Mouse (Mus musculus) erythroblast, embryonic 14.5 days (primary cell): Measurements from ENCODE around the gene D16Ertd472e. TPM values are rescaled to one million over a fixed set of nuclear protein-coding genes. Genes with fewer than 3 reads are reported as not detected.

Experiments
- H3K27me3 ChIP-seq: 2 replicates; pipeline ENCODE4 v1.6.1; 2012; ENCODE audit warnings: inconsistent platforms; ENCODE audit not compliant: control insufficient read depth
- H3K36me3 ChIP-seq: 2 replicates; pipeline ENCODE4 v1.6.1; 2012; ENCODE audit warnings: mild to moderate bottlenecking, inconsistent platforms; ENCODE audit not compliant: control insufficient read depth
- H3K4me1 ChIP-seq: 2 replicates; pipeline ENCODE4 v1.6.1; 2012; ENCODE audit warnings: inconsistent platforms; ENCODE audit not compliant: control insufficient read depth
- H3K4me3 ChIP-seq: replicated peaks from 2 replicates; pipeline ENCODE3; 2012; ENCODE audit warnings: moderate library complexity, mild to moderate bottlenecking, inconsistent platforms
- H3K9me3 ChIP-seq: 2 replicates; pipeline ENCODE4 v1.6.1; 2012; ENCODE audit warnings: low read length, inconsistent platforms, mixed read lengths; ENCODE audit not compliant: control insufficient read depth
- GATA1 ChIP-seq: IDR thresholded peaks from 2 replicates; pipeline ENCODE4 v1.6.1; 2012; ENCODE audit warnings: low read length, inconsistent platforms, mixed read lengths
- TAL1 ChIP-seq: IDR thresholded peaks from 3 replicates; pipeline ENCODE4 v1.6.1; 2012; ENCODE audit warnings: low read length, inconsistent platforms, mixed read lengths
- polyA plus RNA-seq: library from polyadenylated mRNA; stranded (reverse); fragments of >175 nt; gene quantifications from 2 replicates; pipeline ENCODE4 v1.2.3, GENCODE M21; 2012

The D16Ertd472e gene
- polyA plus RNA-seq, result 0.10 and 0.25 TPM in 2 replicates

DNA sequence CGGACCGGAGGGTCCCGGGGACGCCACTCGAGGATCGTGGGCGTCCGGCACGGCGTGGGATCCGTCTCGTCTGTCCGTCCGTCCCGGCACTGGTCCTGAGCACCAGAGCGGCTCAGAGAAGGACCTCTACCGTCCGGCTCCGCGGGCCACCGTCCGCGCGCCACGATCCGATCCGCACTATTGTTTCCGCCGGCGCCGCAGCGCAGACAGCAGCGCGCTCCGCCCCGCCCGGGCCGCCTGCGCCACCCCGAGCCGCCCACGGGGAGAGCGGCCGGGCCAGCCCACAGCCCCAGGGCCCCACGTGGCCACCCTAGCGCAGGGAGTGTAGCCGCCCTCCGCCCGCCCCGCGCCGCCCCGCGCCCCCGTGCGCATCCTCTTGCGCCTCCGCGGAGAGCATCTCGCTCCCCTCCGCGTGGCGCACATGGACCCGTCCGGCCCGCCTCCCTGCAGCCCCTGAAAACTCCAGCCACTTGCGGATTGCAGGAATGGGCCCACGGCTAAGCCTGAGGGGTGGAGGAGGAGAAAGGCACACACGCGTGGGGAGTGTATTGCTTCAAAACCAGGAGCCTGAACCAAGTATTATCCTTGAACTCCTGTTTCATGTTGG lies at the start of gene D16Ertd472e:
Gene D16Ertd472e (minus strand): TSS at position 231 of the 607 bp plus-strand sequence.
- peaks cover 21% of the 10 kb centered on the region for H3K4me1 ChIP-seq
- peak within 1 kb of the TSS; percentile 74 for H3K4me3 ChIP-seq
- H3K9me3 ChIP-seq, result no peaks in the 10 kb centered on the region
- TF ChIP-seq GATA1 (no peak), TAL1 (no peak)
- H3K36me3 ChIP-seq, result no peaks in the 10 kb centered on the region
- H3K27me3 ChIP-seq, result no peaks in the 10 kb centered on the region

DNA sequence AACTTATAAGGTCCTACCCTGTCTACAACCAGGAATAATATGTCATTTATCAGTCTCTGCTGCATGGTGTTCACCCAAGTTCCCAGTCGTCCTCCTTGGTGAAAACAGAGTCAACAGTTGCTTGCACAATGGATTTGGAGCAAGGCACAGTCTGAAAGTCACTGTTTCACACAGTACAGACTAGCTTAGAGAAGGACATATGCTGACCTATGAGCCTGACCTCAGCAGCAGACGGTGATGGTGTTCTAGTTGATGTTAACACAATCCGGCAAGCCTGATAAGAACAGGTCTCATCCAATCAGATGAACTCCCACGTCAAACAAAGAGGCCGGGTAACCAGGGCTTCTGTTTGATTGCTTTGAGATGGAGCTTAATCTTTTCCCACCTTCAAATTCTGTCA lies 46.2 kb upstream of the D16Ertd472e start:
- Histone ChIP-seq H3K4me3 (no peak overlapping the region), H3K4me1 (no peaks in the 10 kb centered on the region), H3K36me3 (no peaks in the 10 kb centered on the region), H3K27me3 (no peaks in the 10 kb centered on the region), H3K9me3 (no peaks in the 10 kb centered on the region)
- no peak for TF ChIP-seq TAL1
- no peak for TF ChIP-seq GATA1

DNA sequence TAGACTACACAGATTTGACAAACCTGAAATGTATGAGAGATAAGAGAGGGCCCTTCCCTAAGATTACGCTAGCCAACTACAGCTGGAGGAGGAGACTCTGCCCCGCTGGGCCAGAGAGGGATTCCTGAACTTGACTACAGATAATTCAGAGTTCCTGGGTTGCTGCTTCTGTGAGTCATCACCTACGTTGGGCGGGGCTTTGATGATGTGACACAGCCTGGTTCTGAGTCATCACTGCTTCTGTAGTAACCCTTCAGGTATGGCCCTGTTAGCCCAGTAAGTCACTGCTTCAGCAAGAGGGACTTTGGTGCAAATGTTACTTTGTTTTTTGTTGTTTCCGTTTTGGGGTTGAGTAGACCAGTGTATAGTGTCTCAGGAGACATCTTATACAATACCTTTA lies 42.9 kb upstream of the D16Ertd472e start:
- H3K27me3 ChIP-seq, result no peaks in the 10 kb centered on the region
- H3K9me3 ChIP-seq, result no peaks in the 10 kb centered on the region
- H3K36me3 ChIP-seq, result no peaks in the 10 kb centered on the region
- no peak overlapping the region for H3K4me3 ChIP-seq
- no peaks in the 10 kb centered on the region for H3K4me1 ChIP-seq
- no peak for TF ChIP-seq TAL1
- no peak for TF ChIP-seq GATA1

DNA sequence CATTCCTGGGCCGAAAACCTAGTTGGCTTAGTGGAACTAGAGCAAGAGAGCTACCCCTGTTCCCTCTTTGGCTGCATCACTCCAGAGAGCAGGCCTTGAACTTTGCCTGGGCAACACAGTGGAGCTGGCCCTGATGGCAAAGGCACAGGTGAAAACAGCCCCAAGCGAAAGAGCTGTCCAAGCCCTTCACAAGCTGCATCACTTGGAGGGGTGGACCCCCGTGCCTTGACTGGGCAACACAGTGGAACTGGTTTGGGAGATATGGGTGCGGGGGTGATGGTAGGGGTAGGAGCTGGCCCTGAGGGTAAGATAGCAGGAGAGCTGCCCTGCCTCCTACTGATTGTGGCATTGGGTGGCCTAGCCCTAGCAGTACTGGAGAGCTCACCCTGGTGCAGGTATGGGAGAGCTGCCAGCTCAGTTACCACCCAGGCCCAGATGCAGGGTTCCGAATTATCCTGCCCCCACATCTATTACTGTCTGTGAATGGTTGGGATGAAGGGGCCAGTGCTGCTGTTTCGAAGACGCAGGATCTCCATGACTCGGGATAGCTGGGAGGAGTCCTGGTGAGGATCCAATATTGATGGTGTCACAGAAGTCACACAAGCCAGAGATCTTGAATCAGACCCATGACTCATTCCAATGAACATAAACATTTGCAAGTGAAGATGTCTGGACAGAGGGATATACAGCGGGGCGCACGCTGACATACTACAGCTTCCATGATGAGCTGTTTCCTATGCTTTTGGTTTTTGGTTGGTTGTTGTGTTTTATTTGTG lies 41.4 kb upstream of the D16Ertd472e start:
- TF ChIP-seq GATA1, result no peak
- TF ChIP-seq TAL1, result no peak
- Histone ChIP-seq H3K4me1 (no peaks in the 10 kb centered on the region), H3K27me3 (no peaks in the 10 kb centered on the region), H3K36me3 (no peaks in the 10 kb centered on the region), H3K9me3 (no peaks in the 10 kb centered on the region), H3K4me3 (no peak overlapping the region)

DNA sequence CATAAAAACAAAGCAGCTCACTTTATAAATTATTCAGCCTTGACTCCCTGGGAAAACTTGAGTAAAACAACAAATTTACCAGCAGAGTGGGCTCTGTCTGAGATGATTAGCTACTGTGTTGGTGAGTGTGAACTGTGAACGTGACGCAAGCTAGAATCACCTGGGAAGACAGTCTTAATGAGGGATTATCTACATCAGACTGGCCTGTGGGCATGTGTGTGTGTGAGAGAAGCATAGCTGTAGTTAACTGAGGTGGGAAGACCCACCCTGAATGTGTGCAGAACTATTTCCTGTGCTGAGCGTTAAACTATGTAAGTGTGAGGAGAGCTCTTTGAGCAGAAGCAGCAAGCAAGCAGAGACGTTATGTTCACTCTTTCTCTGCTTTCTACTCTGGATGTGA lies 29.7 kb upstream of the D16Ertd472e start:
- H3K9me3 ChIP-seq, result peaks cover 5% of the 10 kb centered on the region
- no peak overlapping the region for H3K4me3 ChIP-seq
- TF ChIP-seq GATA1 (no peak), TAL1 (no peak)
- no peaks in the 10 kb centered on the region for H3K27me3 ChIP-seq
- H3K4me1 ChIP-seq, result no peaks in the 10 kb centered on the region
- no peaks in the 10 kb centered on the region for H3K36me3 ChIP-seq

DNA sequence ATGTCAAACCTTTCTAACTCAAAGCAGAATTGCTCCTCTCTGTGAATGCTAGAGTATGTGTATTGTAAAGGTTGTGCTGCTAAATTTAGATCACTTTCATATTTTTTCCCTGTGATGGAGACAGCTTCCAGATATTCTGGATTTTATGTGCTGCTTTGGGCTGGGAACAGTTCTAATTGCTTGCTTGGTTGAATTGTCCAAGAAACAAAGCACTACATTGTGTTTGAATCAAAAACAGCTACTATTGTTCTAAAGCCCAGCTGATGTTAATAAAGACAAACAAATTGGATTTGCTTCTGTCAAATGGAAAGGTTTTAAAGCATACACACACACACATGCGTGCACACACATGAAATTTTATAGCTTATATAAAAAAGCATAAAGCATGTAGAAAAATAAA lies 22.4 kb upstream of the D16Ertd472e start:
- no peak for TF ChIP-seq GATA1
- no peak for TF ChIP-seq TAL1
- H3K4me3 ChIP-seq, result no peak overlapping the region
- no peaks in the 10 kb centered on the region for H3K4me1 ChIP-seq

DNA sequence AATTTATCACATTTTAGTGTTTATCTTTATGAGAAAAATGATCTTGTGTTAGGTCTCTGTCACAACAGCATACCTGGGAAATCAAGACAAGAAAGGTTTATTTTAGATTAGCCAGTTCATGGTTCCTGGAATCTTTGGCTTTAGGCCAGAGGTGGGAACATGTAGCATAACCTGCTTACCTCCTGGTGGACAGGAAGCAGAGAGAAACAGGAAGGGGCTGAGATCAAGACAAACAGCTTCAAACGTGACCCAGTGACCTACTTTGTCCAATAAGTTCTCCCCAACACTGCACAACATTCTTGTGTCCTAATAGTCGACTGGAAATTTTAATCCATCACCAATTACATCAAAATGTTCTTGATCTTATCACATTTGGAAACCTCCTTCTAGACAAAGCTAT lies 19.9 kb upstream of the D16Ertd472e start:
- H3K9me3 ChIP-seq, result 0 out of 2 replicates have a peak, but pooled peaks cover 2% of the 10 kb centered on the region
- no peaks in the 10 kb centered on the region for H3K36me3 ChIP-seq
- H3K4me3 ChIP-seq, result no peak overlapping the region
- H3K27me3 ChIP-seq, result no peaks in the 10 kb centered on the region
- TF ChIP-seq TAL1 (no peak), GATA1 (no peak)
- H3K4me1 ChIP-seq, result no peaks in the 10 kb centered on the region

More for the DNA sequence above, 22.4 kb upstream of the D16Ertd472e start:
- Histone ChIP-seq H3K27me3 (no peaks in the 10 kb centered on the region), H3K9me3 (peaks cover 8% of the 10 kb centered on the region), H3K36me3 (no peaks in the 10 kb centered on the region)

DNA sequence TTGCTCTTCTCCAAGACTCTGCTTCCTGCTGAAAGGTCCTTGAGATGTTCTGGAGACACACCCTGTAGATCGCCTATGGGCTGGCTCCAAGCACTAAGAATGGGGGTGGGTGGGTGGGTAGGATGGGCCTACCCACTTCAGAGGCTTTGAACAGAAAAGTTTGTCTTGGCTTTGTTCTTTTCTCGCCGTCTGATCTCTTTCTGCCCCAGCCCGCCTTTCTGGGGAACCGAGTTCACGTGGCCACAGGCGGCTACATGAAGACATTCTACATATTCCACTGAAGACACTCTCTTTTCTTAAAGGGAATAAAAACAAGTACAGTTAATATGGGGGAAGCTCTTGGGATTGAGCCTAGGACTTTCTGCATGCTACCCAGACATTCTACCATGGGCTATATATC lies 19.3 kb upstream of the D16Ertd472e start:
- Histone ChIP-seq H3K36me3 (no peaks in the 10 kb centered on the region), H3K4me3 (no peak overlapping the region), H3K27me3 (no peaks in the 10 kb centered on the region), H3K9me3 (0 out of 2 replicates have a peak, but pooled peaks cover 2% of the 10 kb centered on the region), H3K4me1 (no peaks in the 10 kb centered on the region)
- TF ChIP-seq GATA1 (no peak), TAL1 (no peak)

DNA sequence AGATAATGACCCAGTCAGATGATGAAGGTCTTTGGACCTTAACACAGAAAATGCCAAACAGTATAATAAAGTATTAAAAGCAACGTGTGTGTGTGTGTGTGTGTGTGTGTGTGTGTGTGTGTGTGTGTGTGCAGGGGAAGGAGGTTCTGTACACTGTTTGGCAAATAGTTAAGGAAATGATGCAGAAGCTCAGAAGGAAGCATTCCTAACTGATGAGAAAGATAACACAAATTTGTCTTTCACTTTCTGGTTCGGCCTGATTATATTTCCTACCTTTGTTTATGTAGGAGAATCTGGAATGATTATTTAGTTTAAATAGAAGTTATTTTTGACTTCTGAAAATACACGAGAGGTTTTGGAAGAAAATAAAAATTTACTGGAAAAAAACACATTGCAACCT lies 17.6 kb upstream of the D16Ertd472e start:
- Histone ChIP-seq H3K36me3 (no peaks in the 10 kb centered on the region), H3K27me3 (no peaks in the 10 kb centered on the region), H3K4me1 (no peaks in the 10 kb centered on the region), H3K4me3 (no peak overlapping the region), H3K9me3 (0 out of 2 replicates have a peak, but pooled peaks cover 2% of the 10 kb centered on the region)
- TF ChIP-seq TAL1 (no peak), GATA1 (no peak)
